Mouse (Mus musculus): Measurements from ENCODE around the gene Hnrnpul2.

DNA sequence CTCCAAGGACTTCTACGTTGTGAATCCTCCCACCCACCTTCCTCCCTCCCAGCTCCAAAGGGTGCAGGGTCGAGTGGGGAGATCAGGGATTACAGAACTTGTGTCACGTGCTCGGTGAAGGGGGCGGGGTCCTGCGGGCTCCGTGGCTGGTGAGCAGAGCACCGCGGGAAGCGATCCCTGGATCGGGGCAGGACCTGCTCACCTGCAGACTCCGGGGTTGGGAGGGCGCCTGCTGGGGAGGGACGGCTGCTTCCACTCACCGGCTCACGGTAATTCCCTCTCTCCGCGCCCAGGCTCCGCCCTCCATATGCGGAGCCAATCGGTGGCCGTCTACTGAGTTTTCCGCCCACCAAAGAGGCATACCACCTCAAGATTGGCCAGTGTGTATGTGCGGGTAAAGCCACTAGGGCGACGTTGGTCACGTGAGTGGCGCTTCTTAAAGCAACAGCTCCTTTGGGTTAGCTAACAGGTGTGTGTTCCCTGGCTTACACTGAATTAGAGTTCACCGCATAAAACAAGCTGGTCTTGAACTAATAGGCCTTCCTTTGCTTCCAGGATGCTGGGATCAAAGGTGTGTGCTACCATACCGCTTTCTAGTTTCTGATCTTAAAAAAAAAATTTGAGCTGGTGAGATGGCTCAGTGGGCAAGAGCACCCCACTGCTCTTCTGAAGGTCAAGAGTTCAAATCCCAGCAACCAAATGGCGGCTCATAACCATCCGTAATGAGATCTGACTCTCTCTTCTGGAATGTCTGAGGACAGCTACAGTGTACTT is 33.6 kb upstream of the Hnrnpul2 start, which contains the start of gene Taf6l:
- TF ChIP-seq POLR2A (IDR thresholded peaks at IDR 0.05; ENCODE audit: insufficient read depth, low read length), result peak; percentile 17
- no peak for TF ChIP-seq CTCF (IDR thresholded peaks at IDR 0.05; ENCODE audit: low read depth, low read length)

Data from ES-Bruce4 (cell line).